Mouse (Mus musculus) c-Kit-negative CD71-positive TER-119-positive erythroid progenitor cells, embryonic 14.5 days (primary cell): ENCODE data around the gene Zfp719.

Experiments used
- DNase-seq: peaks from one replicate; pipeline ENCODE4 v3.0.0-alpha.2; 2013; ENCODE audit warnings: low read depth, low spot score

Zfp719 gene

DNA sequence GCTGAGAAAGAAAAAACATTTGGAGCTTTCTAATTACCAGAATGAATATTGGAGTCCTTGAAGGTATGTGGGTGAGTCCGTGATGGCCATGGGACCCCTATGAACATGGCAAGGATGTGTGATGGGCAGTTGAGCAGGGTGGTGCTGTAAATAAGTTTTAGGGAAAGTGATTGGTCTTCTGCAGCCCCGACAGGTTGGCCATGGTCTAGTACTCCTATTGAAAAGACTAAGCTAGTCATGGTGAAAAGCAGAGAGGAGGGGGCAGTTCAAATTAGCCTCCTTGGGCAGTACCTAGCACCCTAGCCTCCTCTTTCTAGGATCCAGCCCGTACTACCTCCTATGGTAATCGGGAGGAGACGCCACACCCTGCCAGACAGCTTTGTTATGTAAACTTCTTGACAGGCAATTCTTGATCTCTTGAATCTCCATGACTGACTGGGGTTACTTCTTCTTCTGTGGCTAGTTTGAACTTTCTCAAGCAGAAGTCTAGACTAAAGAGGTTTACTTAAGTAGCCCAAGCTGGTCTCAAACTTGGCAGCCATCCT, 28.4 kb downstream of the Zfp719 start:
- DNase-seq: no peak

DNA sequence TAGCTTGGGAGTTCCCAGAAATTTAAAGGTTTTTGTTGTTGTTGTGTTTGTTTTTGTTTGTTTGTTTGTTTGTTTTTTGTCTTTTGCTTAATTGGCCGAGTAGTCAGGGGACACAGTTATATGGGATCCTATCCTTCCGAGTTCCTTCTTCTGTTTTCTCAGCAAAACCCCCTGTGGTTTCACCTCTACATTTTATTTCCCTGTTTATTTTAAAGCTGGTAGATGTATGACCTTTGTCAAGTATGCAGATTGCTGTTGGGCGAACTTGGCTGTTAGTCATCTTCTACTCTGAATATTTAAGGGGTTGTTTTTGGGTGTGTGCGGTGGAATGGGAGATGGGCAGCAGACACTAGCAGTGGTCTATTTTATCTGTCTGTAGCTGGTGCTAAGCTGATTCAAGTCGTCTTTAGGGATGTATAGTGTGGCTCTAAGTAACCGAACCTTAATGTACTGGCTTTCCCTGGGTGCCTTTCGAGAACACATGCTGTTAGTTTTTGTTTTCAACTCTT, 29.0 kb downstream of the Zfp719 start:
- no peak for DNase-seq

DNA sequence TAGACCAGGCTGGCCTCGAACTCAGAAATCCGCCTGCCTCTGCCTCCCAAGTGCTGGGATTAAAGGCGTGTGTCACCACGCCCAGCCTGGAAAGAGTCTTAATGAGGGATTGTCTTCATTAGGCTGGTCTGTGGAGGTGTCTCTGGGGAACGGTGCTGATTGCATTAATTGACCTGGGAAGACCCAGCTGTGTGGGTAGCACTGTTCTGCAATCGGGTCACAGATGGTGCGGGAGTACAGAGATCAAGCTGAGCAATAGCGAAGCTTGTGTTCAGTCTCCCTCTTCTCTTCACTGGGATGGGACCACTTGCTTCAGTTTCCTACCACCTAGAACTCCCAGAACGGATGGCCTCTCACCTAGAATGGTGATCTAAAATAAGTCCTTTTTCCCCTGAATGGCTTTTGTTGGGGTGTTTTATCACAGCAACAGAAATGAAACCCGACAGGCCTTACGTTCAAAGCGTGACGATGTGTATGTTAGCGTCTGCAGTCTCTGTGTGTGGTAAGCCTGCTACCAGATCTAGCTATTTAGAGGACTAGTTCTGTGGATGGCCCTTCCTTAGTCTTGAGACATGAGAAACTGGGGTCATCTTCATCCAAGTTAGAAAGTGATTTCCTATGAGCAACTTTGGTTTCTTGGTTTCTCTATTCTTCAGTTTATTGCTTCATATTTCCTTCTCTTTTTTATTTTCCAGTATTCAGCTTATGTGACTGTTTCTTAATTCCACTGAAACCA, 34.6 kb downstream of the Zfp719 start:
- DNase-seq: no peak

DNA sequence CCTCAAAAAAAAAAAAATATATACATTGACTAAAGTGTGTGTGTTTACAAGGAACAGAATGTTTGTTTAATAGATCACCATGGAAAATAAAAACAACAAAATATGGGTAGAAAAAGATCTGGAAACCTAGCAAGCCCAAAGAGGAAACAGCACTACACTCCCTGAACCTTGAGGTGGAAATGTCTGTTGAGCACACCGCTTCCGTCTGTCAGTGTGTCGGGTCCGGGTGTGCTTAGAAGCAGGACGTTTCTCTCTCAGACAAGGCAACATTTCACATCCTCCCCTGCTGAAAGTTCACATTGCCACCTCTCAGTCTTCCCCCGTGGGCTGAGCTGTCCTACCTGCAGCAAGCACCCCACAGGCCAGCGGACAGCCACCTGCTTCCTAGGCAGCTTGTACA, 43.5 kb downstream of the Zfp719 start:
- no peak for DNase-seq

DNA sequence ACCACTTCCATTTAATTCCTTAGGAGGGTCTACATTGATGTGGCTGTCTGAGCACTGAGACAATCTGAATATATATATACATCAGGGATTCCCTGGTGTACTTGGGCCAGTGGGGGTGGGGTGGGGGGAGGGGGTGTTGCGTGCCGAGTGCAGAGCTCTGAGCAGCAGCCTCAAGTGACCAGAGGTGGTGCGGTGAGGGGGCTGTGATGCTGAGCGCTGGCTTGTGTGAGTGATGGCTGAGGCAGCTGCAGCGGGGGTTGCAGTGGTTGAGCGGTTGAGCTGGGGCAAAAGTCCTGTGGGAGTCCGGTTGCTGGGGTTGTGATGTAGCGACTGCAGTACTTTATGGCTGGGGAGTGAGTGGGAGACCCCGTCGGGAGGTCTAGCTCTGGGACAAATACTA, 44.4 kb downstream of the Zfp719 start:
- DNase-seq: no peak

DNA sequence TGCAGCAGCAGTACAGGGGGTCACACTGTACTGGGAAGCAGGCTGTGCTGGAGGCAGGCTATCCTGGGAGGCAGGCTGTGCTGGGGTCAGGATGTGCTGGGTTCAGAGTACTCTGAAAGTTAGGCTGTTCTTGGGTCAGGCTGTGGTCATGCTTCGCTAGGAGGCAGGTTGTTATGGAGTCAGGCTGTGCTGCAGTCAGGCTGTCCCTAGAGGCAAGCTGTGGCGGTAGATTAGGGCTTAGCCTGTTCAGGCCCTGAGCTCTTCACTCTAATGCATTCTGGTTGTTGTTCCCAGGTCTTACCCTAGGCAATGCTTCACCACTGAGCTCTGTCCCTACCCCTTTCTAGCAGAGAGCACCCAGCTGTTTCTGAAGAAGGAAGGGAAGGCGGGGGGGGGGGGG, 45.7 kb downstream of the Zfp719 start:
- DNase-seq: no peak

DNA sequence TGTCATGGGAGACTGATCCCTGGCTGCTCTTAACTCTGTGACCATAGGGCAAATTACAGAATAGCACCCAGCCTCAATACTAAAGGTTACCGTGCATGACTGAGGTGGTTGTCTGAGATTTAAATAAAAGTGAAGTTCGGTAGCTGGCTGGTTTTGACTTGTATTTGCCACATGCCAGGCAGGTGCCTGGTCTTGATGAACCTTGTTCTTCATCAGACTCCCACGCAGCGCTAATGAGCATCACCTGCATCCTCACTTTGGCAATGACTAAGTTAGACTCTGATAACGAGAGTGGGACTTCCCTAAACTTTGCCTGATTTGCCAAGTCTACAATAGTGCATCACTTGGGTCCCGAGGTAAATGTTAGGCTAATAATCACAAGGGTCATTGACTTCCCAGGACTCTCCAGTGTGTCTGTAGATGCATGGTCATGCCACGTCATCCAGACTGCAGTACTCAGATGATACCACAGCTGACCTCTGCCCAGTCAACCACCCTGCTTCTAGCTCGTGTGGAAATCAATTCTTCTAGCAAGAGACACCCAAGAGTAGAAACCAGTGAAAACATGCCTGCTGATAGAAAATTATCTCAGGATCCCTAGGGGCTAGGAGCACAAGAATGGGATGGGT, 46.5 kb downstream of the Zfp719 start:
- DNase-seq: no peak

DNA sequence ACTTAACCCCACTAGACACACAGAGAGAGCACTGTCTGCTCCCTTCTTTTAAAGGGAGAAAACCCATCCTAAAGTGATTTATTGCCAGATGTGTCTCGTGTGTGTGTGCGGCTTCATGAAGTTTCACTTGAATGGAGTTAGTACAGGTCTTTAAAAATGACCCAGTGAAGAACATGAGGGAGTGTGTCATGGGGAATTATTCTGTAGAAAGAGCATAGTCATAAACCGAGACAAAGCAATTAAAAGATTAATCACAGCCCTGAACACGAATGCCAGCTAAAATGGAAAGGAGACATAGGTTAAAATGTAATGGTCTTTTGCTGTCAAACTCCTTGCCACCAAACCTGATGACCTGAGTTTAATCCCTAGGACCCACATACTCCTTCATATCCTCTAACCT, 54.5 kb downstream of the Zfp719 start:
- no peak for DNase-seq

DNA sequence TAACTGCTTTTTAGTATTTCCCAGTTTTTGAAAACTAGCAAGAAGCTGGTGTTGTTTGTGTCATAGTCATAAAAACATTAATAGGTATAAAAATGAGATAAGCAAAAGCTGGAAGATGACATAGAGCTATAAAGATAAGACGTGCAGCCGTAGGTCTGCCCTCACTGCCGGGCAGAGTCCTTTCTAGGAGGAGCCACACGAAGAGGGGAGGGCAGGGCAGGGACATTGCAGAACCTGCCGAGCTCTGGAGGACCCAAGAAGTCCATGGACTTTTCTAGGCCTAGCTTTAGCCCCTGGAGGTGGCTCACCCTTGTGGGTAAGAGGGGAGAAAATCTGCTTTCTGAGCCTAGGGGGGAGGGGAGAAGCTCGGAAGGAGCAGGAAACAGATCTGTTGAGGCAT, 55.1 kb downstream of the Zfp719 start, which contains the start of gene Ceacam18:
Ceacam18 (plus strand) TSS at position 208 of the 400 bp plus-strand sequence.
- DNase-seq: no peak

DNA sequence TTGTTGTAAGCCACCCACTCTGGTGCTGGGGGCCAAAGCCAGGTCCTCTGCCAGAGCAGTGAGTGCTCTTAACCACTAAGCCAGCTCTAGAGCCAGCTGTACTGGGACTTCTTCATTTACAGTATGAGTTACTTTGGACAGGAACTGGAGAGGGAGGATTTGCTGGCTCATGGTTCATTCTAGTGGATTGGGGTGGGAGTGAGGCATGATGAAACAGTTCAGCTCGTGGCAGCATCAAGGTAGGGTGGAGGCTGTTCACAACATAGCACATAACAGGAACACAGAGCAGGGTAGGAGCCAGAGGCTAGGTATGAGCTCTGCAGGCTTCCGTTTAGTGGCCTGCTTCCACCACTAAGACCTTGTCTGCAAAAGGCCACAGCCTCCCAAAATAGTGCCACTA, 56.8 kb downstream of the Zfp719 start:
- DNase-seq: no peak

DNA sequence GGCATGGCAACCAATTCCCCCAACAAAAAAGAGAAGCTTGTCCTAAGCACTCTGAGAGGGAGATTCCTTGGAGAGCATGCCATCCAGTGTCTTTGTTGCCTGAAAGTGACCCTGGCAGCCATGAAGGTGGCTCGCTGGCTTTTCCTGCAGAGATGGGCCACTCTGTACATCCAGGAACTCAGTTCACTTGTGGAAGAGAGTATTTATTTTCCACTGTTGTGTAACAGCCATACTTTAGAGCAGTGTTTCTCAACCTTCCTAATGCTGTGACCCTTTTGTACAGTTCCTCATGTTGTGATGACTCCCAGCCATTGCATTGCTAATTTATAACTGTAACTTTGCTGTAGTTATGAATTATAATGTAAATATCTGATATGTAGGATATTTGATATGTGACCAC, 57.7 kb downstream of the Zfp719 start:
- DNase-seq: no peak

DNA sequence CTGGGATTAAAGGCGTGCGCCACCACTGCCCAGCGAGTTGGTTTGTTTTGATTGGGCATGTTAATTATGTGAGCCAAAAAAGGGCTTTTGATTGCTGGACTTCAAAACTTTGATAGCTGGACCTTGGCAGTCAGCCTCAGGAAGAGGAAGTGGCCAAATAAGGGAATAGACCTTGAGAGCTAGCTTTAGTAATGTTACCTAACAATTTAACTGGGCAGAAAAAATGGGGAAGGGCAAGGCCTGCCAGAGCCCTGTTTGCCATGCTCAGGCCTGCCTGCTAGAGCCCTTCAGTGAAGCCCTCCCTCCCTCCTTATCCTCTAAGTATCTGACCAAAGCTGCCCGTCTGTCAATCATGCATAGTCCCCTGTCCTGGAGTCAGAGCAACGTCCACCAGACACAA, 63.2 kb downstream of the Zfp719 start:
- no peak for DNase-seq
